Mouse (Mus musculus) bone marrow macrophage, adult 2 months (primary cell): Measurements from ENCODE around the gene Iqca.

Experiments
- CTCF ChIP-seq: IDR thresholded peaks from 2 replicates; pipeline ENCODE4 v1.5.1; 2012; ENCODE audit warnings: low read depth, mild to moderate bottlenecking, low read length, moderate library complexity
- POLR2A ChIP-seq: IDR thresholded peaks from 2 replicates; pipeline ENCODE4 v1.6.1; 2012; ENCODE audit warnings: mild to moderate bottlenecking, low read depth, low read length, borderline replicate concordance

DNA sequence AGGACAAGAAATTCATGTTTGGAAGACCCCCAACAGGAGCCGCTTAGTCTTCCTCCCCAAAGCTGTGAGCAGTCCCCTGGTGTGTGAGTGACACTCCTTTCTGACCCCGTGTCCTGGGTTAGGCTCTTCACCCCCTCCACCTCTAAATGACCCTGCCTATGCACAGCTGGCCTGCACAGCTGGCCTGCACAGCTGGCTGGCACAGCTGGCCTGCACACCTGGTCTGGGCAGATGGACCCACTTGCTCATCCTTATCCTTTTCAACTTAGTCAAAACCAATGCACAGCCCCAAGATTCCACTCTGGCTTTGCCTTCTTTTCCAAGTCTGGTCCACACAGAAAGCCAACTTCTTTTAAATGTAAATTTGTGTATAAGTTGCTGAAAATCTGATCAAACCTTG is 154.5 kb downstream of the Iqca start:
- no peak for TF ChIP-seq POLR2A
- no peak for TF ChIP-seq CTCF
